17 mouse cellular contexts compared by ENCODE assay signal in the genomic region with DNA sequence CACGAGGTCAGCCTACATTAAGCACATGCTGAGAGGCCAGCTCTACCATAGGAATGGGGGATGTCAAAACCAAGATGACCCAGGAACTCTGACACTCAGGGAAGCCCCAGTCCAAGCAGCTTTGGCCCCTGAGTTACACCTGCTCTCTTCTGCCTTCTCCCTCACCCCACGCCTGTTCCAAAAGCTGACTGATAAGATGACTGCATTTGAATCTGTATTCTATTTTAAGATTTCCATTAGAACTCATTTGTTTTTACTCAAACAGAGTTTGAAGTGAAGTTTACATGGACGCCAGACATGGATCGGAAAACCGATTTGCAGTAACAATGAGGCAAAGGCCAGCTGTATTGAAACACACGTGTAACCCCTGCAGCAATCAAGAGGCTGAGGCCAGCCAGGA. TPM values are rescaled to one million over a fixed set of nuclear protein-coding genes. Genes with fewer than 3 reads are reported as not detected.
A peak's percentile ranks its signal among the peaks of the same experiment; 100 is the strongest.
DNase-seq lines count a peak whose midpoint lies in the region; TF ChIP-seq lines count a peak whose summit lies in the region.
"Had no signal": no experiment of that assay in that cellular context is flagged by ENCODE, and none has a peak within 500 bp of the region (broad histone marks: within the 10 kb centered on the region; RNA-seq: fewer than 3 reads in every experiment).

No protein-coding gene starts in this region.

- in situ Hi-C loops in CH12.LX (cut with MboI; ENCODE audit: low pct_ligation_motif_present, low pct_unique_long_range_greater_than_20kb, low sequenced_read_pairs), result loop anchor here (5.0 kb wide), 1 partner anchor 37 kb away; no protein-coding TSS in a partner anchor

- H3K9ac ChIP-seq in CH12.LX (ENCODE audit: insufficient read depth, low read depth), result no peak overlapping the region

- peaks cover 0 to 2% of the 10 kb centered on the region in 2 experiments for H3K36me3 ChIP-seq in CH12.LX (replicated peaks in 1 of 2; ENCODE audit: control insufficient read depth in 1 of 2, insufficient read depth in 1 of 2, low read length in 1 of 2)

- peak overlapping the region; percentile 15; the same call in 1 of the 2 replicates for H3K4me2 ChIP-seq in CH12.LX (ENCODE audit: insufficient read depth, low read depth, poor library complexity, severe bottlenecking)

- H3K4me3 ChIP-seq in CH12.LX (replicated peaks in 1 of 3; ENCODE audit: low read depth in 2 of 3, low read length in 2 of 3, poor library complexity in 1 of 3), result no peak overlapping the region

- dilution Hi-C loops in CH12.LX (cut with MboI; ENCODE audit: extremely low pct_ligation_motif_present, extremely low pct_unique_long_range_greater_than_20kb, low sequenced_read_pairs), result no loop called here

- no peak for TF ChIP-seq POLR2A in CH12.LX (IDR thresholded peaks at IDR 0.05; ENCODE audit: low read depth, low read length)

- no peaks in the 10 kb centered on the region for H3K79me2 ChIP-seq in CH12.LX (replicated peaks; ENCODE audit: control insufficient read depth, extremely low read depth, insufficient read depth, poor library complexity, severe bottlenecking)

- TF ChIP-seq RAD21 in CH12.LX (IDR thresholded peaks at IDR 0.05; ENCODE audit: low read depth, low read length), result no peak

- no peaks in the 10 kb centered on the region for H3K9me3 ChIP-seq in CH12.LX (replicated peaks; ENCODE audit: low read length)
- H3K9me3 ChIP-seq: G1E had no signal

- TF ChIP-seq CTCF in CH12.LX (conservative IDR thresholded peaks at IDR 0.05 in 1 of 2, IDR thresholded peaks at IDR 0.05 in 1 of 2; ENCODE audit: low read depth in 2 of 2, low read length in 2 of 2), result no peak

- no peaks in the 10 kb centered on the region for H3K27me3 ChIP-seq in CH12.LX (replicated peaks)
- H3K27me3 ChIP-seq: Patski had no signal

- TF ChIP-seq EP300 in CH12.LX (IDR thresholded peaks at IDR 0.05; ENCODE audit: low read length), result peak; percentile 49

- no peak for DNase-seq in CH12.LX (ENCODE audit: extremely low read depth)
- peak; percentile 36 for DNase-seq in induced T-regulatory cell, adult 2 months (ENCODE audit: low read depth)
- DNase-seq in adrenal gland, adult 8-10 months, result no peak
- DNase-seq in gastrocnemius, postnatal 25 days, result no peak
- DNase-seq: adrenal gland, adult 2 months; adrenal gland, postnatal 10 days; adrenal gland, postnatal 14 days; adrenal gland, postnatal 25 days; adrenal gland, postnatal 36 days; B cell, adult 2 months; cerebellum, adult 11 months; cerebellum, adult 11-12 months; cerebellum, adult 18-20 months; cerebellum, adult 2 months; cerebellum, adult 8-10 months had no signal

- H3K4me1 ChIP-seq in CH12.LX (ENCODE audit: control insufficient read depth in 1 of 2, insufficient read depth in 2 of 2), result peaks cover 14 to 37% of the 10 kb centered on the region in 2 experiments

- no peak overlapping the region for H3K27ac ChIP-seq in CH12.LX (ENCODE audit: insufficient read depth, low read depth)

TF ChIP-seq in CH12.LX, 34 proteins besides CTCF, POLR2A, EP300 and RAD21:
- no peak for TF ChIP-seq ZC3H11A (IDR thresholded peaks at IDR 0.05; ENCODE audit: low read depth, low read length)
- TF ChIP-seq ETS1 (conservative IDR thresholded peaks at IDR 0.05; ENCODE audit: low read depth, low read length), result peak; percentile 52
- TF ChIP-seq ZMIZ1 (IDR thresholded peaks at IDR 0.05; ENCODE audit: low read depth, low read length), result no peak
- peak; percentile 57 for TF ChIP-seq TCF12 (IDR thresholded peaks at IDR 0.05; ENCODE audit: low read depth, low read length)
- TF ChIP-seq BHLHE40 (IDR thresholded peaks at IDR 0.05; ENCODE audit: low read depth, low read length), result peak; percentile 40
- peak; percentile 54; the same call in 1 of the 2 replicates for TF ChIP-seq IRF4 (IDR thresholded peaks at IDR 0.05; ENCODE audit: low read depth, low read length)
- TF ChIP-seq MEF2A (IDR thresholded peaks at IDR 0.05; ENCODE audit: borderline replicate concordance, low read depth, low read length), result peak; percentile 84
TF ChIP-seq in CH12.LX: peak in this region for 5.

RNA-seq across cellular contexts. Expression of gene Ubash3b, which starts 41.5 kb away (rescaled TPM):
- total RNA-seq in CH12.LX (2012; rRNA removed) (4.2 and 5.0 TPM in 2 replicates), CH12.LX (2014; rRNA removed) (2.8 and 3.3 TPM in 2 replicates)
- polyA plus RNA-seq in CH12.LX (2012; ENCODE audit: insufficient read length, low read depth), result 4.5 and 4.6 TPM in 2 replicates
- 1 to 10 TPM; 2.0 to 2.3 (median 2.1) TPM for total RNA-seq in adrenal gland, adult 8-10 months (2022)
- total RNA-seq in gastrocnemius, postnatal 25 days (2021), result 1 to 10 TPM in 1 of 2 experiments, under 1 TPM in 1; 0.38 to 1.3 TPM
